In the genomic region with DNA sequence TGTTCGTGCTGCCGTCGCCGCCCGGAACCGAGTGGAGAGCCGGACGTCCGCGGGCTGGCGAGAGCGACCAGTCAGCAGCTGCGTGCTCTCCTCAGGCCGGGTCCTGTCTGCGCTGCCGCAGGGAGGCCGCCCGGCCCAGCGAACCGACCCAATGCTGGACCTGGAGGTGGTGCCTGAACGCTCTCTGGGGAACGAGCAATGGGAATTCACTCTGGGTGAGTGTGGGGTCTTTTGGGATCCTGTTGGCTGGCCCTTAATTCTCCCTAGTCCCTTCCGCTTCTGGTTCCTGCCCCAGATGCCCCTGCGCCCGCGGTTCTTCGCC, we compare ENCODE assay signal across 9 mouse cellular contexts. TPM values are rescaled to one million over a fixed set of nuclear protein-coding genes. Genes with fewer than 3 reads are reported as not detected.
DNase-seq lines count a peak whose midpoint lies in the region; ATAC-seq and TF ChIP-seq lines count a peak whose summit lies in the region.
"Had no signal": no experiment of that assay in that cellular context is flagged by ENCODE, and none has a peak within 500 bp of the region (broad histone marks: within the 10 kb centered on the region; RNA-seq: fewer than 3 reads in every experiment).

No protein-coding gene starts in this region.

- under 1% methylated on average over 27 of the region's 27 CpGs for WGBS in embryonic facial prominence, embryonic 13.5 days
- WGBS in intestine, embryonic 16.5 days: under 1% methylated on average over 27 of the region's 27 CpGs
- under 1% methylated on average over 27 of the region's 27 CpGs for WGBS in neural tube, embryonic 12.5 days

- H3K9ac ChIP-seq in embryonic facial prominence, embryonic 13.5 days: peak overlapping the region; percentile 88
- H3K9ac ChIP-seq in intestine, embryonic 16.5 days (ENCODE audit: low read depth, low read length): peak overlapping the region; percentile 93
- peak overlapping the region; percentile 82 for H3K9ac ChIP-seq in neural tube, embryonic 12.5 days

- H3K27ac ChIP-seq in left cerebral cortex, adult 2 months: peak overlapping the region; percentile 83
- peak overlapping the region; percentile 82 for H3K27ac ChIP-seq in embryonic facial prominence, embryonic 13.5 days
- H3K27ac ChIP-seq in intestine, embryonic 16.5 days (ENCODE audit: low read length): peak overlapping the region; percentile 93
- H3K27ac ChIP-seq in neural tube, embryonic 12.5 days: peak overlapping the region; percentile 42; the same call in 1 of the 2 replicates

- no peak for DNase-seq in left cerebral cortex, adult 2 months (ENCODE audit: extremely low spot score in 1 of 2, low spot score in 2 of 2)
- no peak for DNase-seq in left cerebral cortex, adult 8-10 months (ENCODE audit: low spot score in 2 of 2)
- no peak for DNase-seq in ovary, adult 18-20 months (ENCODE audit: low spot score)
- no peak for DNase-seq in right cerebral cortex, adult 2 months (ENCODE audit: low spot score in 2 of 2)
- DNase-seq in left cerebral cortex, postnatal 14 days (ENCODE audit: low spot score in 2 of 2): no peak

- no peaks in the 10 kb centered on the region for H3K36me3 ChIP-seq in embryonic facial prominence, embryonic 13.5 days
- no peaks in the 10 kb centered on the region for H3K36me3 ChIP-seq in intestine, embryonic 16.5 days (ENCODE audit: control insufficient read depth, insufficient read depth, low read length)
- no peaks in the 10 kb centered on the region for H3K36me3 ChIP-seq in neural tube, embryonic 12.5 days

- H3K27me3 ChIP-seq in embryonic facial prominence, embryonic 13.5 days: no peaks in the 10 kb centered on the region
- H3K27me3 ChIP-seq in intestine, embryonic 16.5 days (replicated peaks; ENCODE audit: control insufficient read depth, insufficient read depth, low read length): no peaks in the 10 kb centered on the region
- H3K27me3 ChIP-seq in neural tube, embryonic 12.5 days (replicated peaks): no peaks in the 10 kb centered on the region

- H3K4me1 ChIP-seq in embryonic facial prominence, embryonic 13.5 days: peaks cover 17% of the 10 kb centered on the region
- H3K4me1 ChIP-seq in intestine, embryonic 16.5 days (ENCODE audit: control insufficient read depth, insufficient read depth, low read length): peaks cover 14% of the 10 kb centered on the region
- H3K4me1 ChIP-seq in neural tube, embryonic 12.5 days: peaks cover 13% of the 10 kb centered on the region

- no peak for TF ChIP-seq CTCF in left cerebral cortex, adult 2 months (IDR thresholded peaks at IDR 0.05)

- peak overlapping the region; percentile 79 for H3K4me2 ChIP-seq in embryonic facial prominence, embryonic 13.5 days
- H3K4me2 ChIP-seq in intestine, embryonic 16.5 days (ENCODE audit: low read depth, low read length): peak overlapping the region; percentile 79
- peak overlapping the region; percentile 85 for H3K4me2 ChIP-seq in neural tube, embryonic 12.5 days (replicated peaks)

- H3K4me3 ChIP-seq in left cerebral cortex, adult 2 months: peak overlapping the region; percentile 93
- peak overlapping the region; percentile 73 for H3K4me3 ChIP-seq in embryonic facial prominence, embryonic 13.5 days
- peak overlapping the region; percentile 97 for H3K4me3 ChIP-seq in intestine, embryonic 16.5 days (ENCODE audit: low read length)
- H3K4me3 ChIP-seq in neural tube, embryonic 12.5 days: peak overlapping the region; percentile 90

- intact Hi-C loops in left cerebral cortex, adult 2 months (cut with DNase I): no loop called here
- intact Hi-C loops in left cerebral cortex, postnatal 14 days (cut with DNase I): no loop called here

- ATAC-seq in embryonic facial prominence, embryonic 13.5 days (ENCODE audit: insufficient number of reproducible peaks, insufficient read depth, low FRiP score, low TSS enrichment, low read depth): no peak; the same call in 1 of the 2 replicates
- no peak for ATAC-seq in intestine, embryonic 16.5 days
- ATAC-seq in neural tube, embryonic 12.5 days (ENCODE audit: low FRiP score, low read depth): no peak

- no peaks in the 10 kb centered on the region for H3K9me3 ChIP-seq in embryonic facial prominence, embryonic 13.5 days
- H3K9me3 ChIP-seq in intestine, embryonic 16.5 days (ENCODE audit: control insufficient read depth, low read length): no peaks in the 10 kb centered on the region
- H3K9me3 ChIP-seq in neural tube, embryonic 12.5 days: no peaks in the 10 kb centered on the region

RNA-seq across cellular contexts. Expression of gene D230025D16Rik, which starts 0.3 kb away (rescaled TPM):
- total RNA-seq in left cerebral cortex, adult 2 months (2021): 10 to 100 TPM; 37.9 to 38.3 TPM
- total RNA-seq in left cerebral cortex, adult 8-10 months (2022): 10 to 100 TPM; 34.1 to 41.5 (median 38.7) TPM
- 24.5 and 26.6 TPM in 2 replicates for polyA plus RNA-seq in embryonic facial prominence, embryonic 13.5 days (2015; fragmentation: Nextera tagmentation; extraction: Ambion mirVana)
- polyA plus RNA-seq in intestine, embryonic 16.5 days (2015; fragmentation: Nextera tagmentation; extraction: Ambion mirVana): 20.6 and 21.7 TPM in 2 replicates
- 26.4 and 27.1 TPM in 2 replicates for polyA plus RNA-seq in neural tube, embryonic 12.5 days (2016; fragmentation: Nextera tagmentation; extraction: Ambion mirVana)
- 10 to 100 TPM; 31.7 to 32.1 TPM for total RNA-seq in left cerebral cortex, postnatal 14 days (2021)

RNA-seq across cellular contexts. Expression of gene B3gnt9, which starts 29.7 kb away (rescaled TPM):
- total RNA-seq in left cerebral cortex, adult 2 months (2021): 1 to 10 TPM; 2.1 to 2.8 TPM
- total RNA-seq in left cerebral cortex, adult 8-10 months (2022): 1 to 10 TPM; 4.2 to 5.4 (median 4.8) TPM
- 25.9 and 29.7 TPM in 2 replicates for polyA plus RNA-seq in embryonic facial prominence, embryonic 13.5 days (2015; fragmentation: Nextera tagmentation; extraction: Ambion mirVana)
- polyA plus RNA-seq in intestine, embryonic 16.5 days (2015; fragmentation: Nextera tagmentation; extraction: Ambion mirVana): 16.2 and 17.5 TPM in 2 replicates
- polyA plus RNA-seq in neural tube, embryonic 12.5 days (2016; fragmentation: Nextera tagmentation; extraction: Ambion mirVana): 6.5 TPM in 2 replicates
- 1 to 10 TPM; 2.6 to 4.8 TPM for total RNA-seq in left cerebral cortex, postnatal 14 days (2021)

RNA-seq across cellular contexts. Expression of gene Tradd, which starts 39.2 kb away (rescaled TPM):
- 1 to 10 TPM; 8.0 TPM for total RNA-seq in left cerebral cortex, adult 2 months (2021)
- 10 to 100 TPM in 2 of 4 experiments, 1 to 10 TPM in 2; 7.9 to 10.9 (median 9.6) TPM for total RNA-seq in left cerebral cortex, adult 8-10 months (2022)
- 22.8 and 24.7 TPM in 2 replicates for polyA plus RNA-seq in embryonic facial prominence, embryonic 13.5 days (2015; fragmentation: Nextera tagmentation; extraction: Ambion mirVana)
- 44.9 and 46.0 TPM in 2 replicates for polyA plus RNA-seq in intestine, embryonic 16.5 days (2015; fragmentation: Nextera tagmentation; extraction: Ambion mirVana)
- 18.7 and 21.2 TPM in 2 replicates for polyA plus RNA-seq in neural tube, embryonic 12.5 days (2016; fragmentation: Nextera tagmentation; extraction: Ambion mirVana)
- total RNA-seq in left cerebral cortex, postnatal 14 days (2021): 1 to 10 TPM; 6.7 to 7.9 TPM

RNA-seq across cellular contexts. Expression of gene Fbxl8, which starts 39.2 kb away (rescaled TPM):
- 1 to 10 TPM in 1 of 2 experiments, under 1 TPM in 1; 1.00 to 1.1 TPM for total RNA-seq in left cerebral cortex, adult 2 months (2021)
- 1 to 10 TPM in 2 of 4 experiments, under 1 TPM in 2; 0.50 to 1.6 (median 1.1) TPM for total RNA-seq in left cerebral cortex, adult 8-10 months (2022)
- 2.1 TPM in 2 replicates for polyA plus RNA-seq in embryonic facial prominence, embryonic 13.5 days (2015; fragmentation: Nextera tagmentation; extraction: Ambion mirVana)
- polyA plus RNA-seq in intestine, embryonic 16.5 days (2015; fragmentation: Nextera tagmentation; extraction: Ambion mirVana): 6.0 and 6.8 TPM in 2 replicates
- polyA plus RNA-seq in neural tube, embryonic 12.5 days (2016; fragmentation: Nextera tagmentation; extraction: Ambion mirVana): 0.90 and 1.0 TPM in 2 replicates
- under 1 TPM; 0.80 to 0.83 TPM for total RNA-seq in left cerebral cortex, postnatal 14 days (2021)

RNA-seq across cellular contexts. Expression of gene Hsf4, which starts 44.4 kb away (rescaled TPM):
- 10 to 100 TPM; 17.2 to 17.5 TPM for total RNA-seq in left cerebral cortex, adult 2 months (2021)
- 10 to 100 TPM; 21.3 to 25.7 (median 22.9) TPM for total RNA-seq in left cerebral cortex, adult 8-10 months (2022)
- 0.13 and 0.22 TPM in 2 replicates for polyA plus RNA-seq in embryonic facial prominence, embryonic 13.5 days (2015; fragmentation: Nextera tagmentation; extraction: Ambion mirVana)
- 0.17 and 0.18 TPM in 2 replicates for polyA plus RNA-seq in intestine, embryonic 16.5 days (2015; fragmentation: Nextera tagmentation; extraction: Ambion mirVana)
- 0.19 and 0.20 TPM in 2 replicates for polyA plus RNA-seq in neural tube, embryonic 12.5 days (2016; fragmentation: Nextera tagmentation; extraction: Ambion mirVana)
- 1 to 10 TPM; 1.5 to 2.3 TPM for total RNA-seq in left cerebral cortex, postnatal 14 days (2021)
- polyA plus RNA-seq: thymus, postnatal 0 days had no signal

Comparison
In these comparisons a context has a peak if more than half of its experiments do, and no peak if none do; other contexts are left out.
1. H3K27ac ChIP-seq: peak in every context shown above with its lines; median percentile 93 in intestine, embryonic 16.5 days; 83 in left cerebral cortex, adult 2 months; 82 in embryonic facial prominence, embryonic 13.5 days; 42 in neural tube, embryonic 12.5 days.